Mouse (Mus musculus): ENCODE results near the gene Ikbke.

- TF ChIP-seq CTCF (IDR thresholded peaks at IDR 0.05; ENCODE audit: low read depth) = peak; percentile 45; the same call in 1 of the 2 replicates
- no peak for TF ChIP-seq EP300 (IDR thresholded peaks at IDR 0.05; ENCODE audit: low read depth)
Measured at GRCm38 (mm10) chr1:131228225-131228624, 51.2 kb downstream of the Ikbke start.
